Mouse (Mus musculus): ENCODE data around the gene Mcee. TPM values are rescaled to one million over a fixed set of nuclear protein-coding genes. Genes with fewer than 3 reads are reported as not detected.

The Mcee gene
- total RNA-seq, 1 experiment: 14.4 TPM

DNA sequence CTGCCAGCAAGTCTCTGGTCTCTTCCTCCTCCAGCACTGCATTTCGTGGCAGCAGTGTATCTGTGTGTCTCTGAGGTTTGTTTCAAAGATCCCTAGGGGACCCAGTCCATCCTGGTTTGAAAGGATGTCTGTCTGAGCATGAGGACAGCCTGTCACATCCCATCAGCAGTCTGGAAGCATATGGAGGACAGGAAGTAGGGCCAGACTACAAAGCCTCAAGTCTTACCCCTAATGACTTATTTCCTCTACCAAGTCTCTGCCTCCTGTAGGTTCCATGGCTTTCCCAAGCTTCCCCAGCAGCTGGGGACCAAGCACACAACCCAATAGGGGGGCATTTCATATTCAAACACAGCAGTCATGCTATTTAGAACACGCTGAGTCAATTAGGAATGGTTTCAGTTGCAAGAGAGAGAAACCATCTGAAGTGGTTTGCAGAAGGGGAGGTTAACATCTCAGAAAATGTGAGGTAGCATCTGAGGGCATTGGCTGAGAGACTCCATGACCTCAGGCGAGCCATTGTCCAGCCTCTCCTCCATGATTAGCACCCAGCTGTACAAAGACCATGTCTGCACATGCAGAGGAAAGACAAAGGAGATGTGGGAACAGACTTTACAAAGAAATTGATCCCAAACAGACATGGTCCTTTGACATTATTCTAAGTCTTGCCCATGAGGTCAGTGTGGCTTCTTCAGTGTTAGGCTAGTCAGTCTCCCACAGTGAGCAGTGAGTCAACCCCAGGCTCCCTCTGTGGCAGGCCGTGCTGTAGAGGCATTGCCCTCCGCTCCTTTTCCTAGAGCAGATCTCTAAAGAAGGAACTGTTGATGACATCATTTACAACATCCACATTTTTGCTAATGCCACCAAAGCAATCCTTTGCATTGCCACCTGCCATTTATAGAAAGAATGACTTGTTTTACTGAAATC, 47.5 kb downstream of the Mcee start:
- DNase-seq (ENCODE audit: low read depth, low spot score): no peak
- Histone ChIP-seq H3K27ac (ENCODE audit: insufficient read depth, low read depth, low read length, poor library complexity, severe bottlenecking) (no peak overlapping the region), H3K9me3 (ENCODE audit: control insufficient read depth, insufficient read depth, low read depth, low read length) (no peaks in the 10 kb centered on the region), H3K9ac (ENCODE audit: insufficient read depth, low read depth, low read length, poor library complexity, severe bottlenecking) (no peak overlapping the region), H3K4me1 (ENCODE audit: control insufficient read depth in 2 of 2, insufficient read depth in 2 of 2, low read length in 2 of 2, poor library complexity in 1 of 2) (no peaks in the 10 kb centered on the region), H3K36me3 (ENCODE audit: control insufficient read depth, insufficient read depth, low read length, poor library complexity, severe bottlenecking) (no peaks in the 10 kb centered on the region), H3K4me3 (ENCODE audit: insufficient read depth in 1 of 2, low read depth in 1 of 2, low read length in 2 of 2, poor library complexity in 1 of 2, severe bottlenecking in 1 of 2) (no peak overlapping the region)
- TF ChIP-seq ZNF384 (IDR thresholded peaks at IDR 0.05; ENCODE audit: low read depth, low read length): no peak
- TF ChIP-seq HCFC1 (IDR thresholded peaks at IDR 0.05; ENCODE audit: borderline replicate concordance, insufficient read depth, low read length): no peak
- TF ChIP-seq ZC3H11A (IDR thresholded peaks at IDR 0.05; ENCODE audit: borderline replicate concordance, low read depth, low read length): no peak
- TF ChIP-seq MAFK (IDR thresholded peaks at IDR 0.05; ENCODE audit: insufficient read depth, low read depth, low read length): no peak
- TF ChIP-seq CHD2 (IDR thresholded peaks at IDR 0.05; ENCODE audit: low read depth, low read length): no peak
- in situ Hi-C loops (cut with MboI; ENCODE audit: low sequenced_read_pairs in 2 of 2, unreplicated experiment in 2 of 2): loop anchor here in 1 of 2 experiments (25.0 kb wide), 1 partner anchor 297 kb away; no protein-coding TSS in a partner anchor

DNA sequence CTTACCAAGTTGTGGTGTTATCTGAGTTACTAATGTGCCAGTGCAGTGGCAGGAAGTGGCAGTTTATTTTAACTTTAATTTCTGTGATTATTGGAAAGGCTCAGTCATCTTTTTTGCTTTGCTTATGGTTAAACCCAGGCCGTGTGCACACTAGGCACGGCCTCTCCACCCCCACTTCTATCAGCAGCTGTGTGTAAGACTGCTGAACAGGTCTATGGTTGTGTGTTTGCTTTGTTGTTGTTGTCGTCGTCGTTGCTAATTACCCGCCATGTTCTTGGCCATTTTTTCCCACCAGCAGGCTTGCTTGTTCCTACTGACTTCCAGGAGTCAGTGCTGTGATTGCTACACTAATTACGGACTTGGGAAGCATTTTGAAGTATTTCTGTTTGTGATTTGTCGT, 48.1 kb downstream of the Mcee start:
- no peaks in the 10 kb centered on the region for H3K9me3 ChIP-seq (ENCODE audit: control insufficient read depth, insufficient read depth, low read depth, low read length)
- TF ChIP-seq CHD2 (IDR thresholded peaks at IDR 0.05; ENCODE audit: low read depth, low read length) (no peak), HCFC1 (IDR thresholded peaks at IDR 0.05; ENCODE audit: borderline replicate concordance, insufficient read depth, low read length) (no peak), MAFK (IDR thresholded peaks at IDR 0.05; ENCODE audit: insufficient read depth, low read depth, low read length) (no peak), ZNF384 (IDR thresholded peaks at IDR 0.05; ENCODE audit: low read depth, low read length) (no peak), ZC3H11A (IDR thresholded peaks at IDR 0.05; ENCODE audit: borderline replicate concordance, low read depth, low read length) (no peak)
- no peak overlapping the region for H3K4me3 ChIP-seq (ENCODE audit: insufficient read depth in 1 of 2, low read depth in 1 of 2, low read length in 2 of 2, poor library complexity in 1 of 2, severe bottlenecking in 1 of 2)
- no peaks in the 10 kb centered on the region for H3K4me1 ChIP-seq (ENCODE audit: control insufficient read depth in 2 of 2, insufficient read depth in 2 of 2, low read length in 2 of 2, poor library complexity in 1 of 2)
- DNase-seq (ENCODE audit: low read depth, low spot score): no peak
- no peak overlapping the region for H3K27ac ChIP-seq (ENCODE audit: insufficient read depth, low read depth, low read length, poor library complexity, severe bottlenecking)
- in situ Hi-C loops (cut with MboI; ENCODE audit: low sequenced_read_pairs in 2 of 2, unreplicated experiment in 2 of 2): loop anchor here in 1 of 2 experiments (25.0 kb wide), 1 partner anchor 297 kb away; no protein-coding TSS in a partner anchor
- H3K36me3 ChIP-seq (ENCODE audit: control insufficient read depth, insufficient read depth, low read length, poor library complexity, severe bottlenecking): no peaks in the 10 kb centered on the region
- H3K9ac ChIP-seq (ENCODE audit: insufficient read depth, low read depth, low read length, poor library complexity, severe bottlenecking): no peak overlapping the region

GRCm38 (mm10) chr7:64450631-64451030, 58.2 kb downstream of the Mcee start:
- no peak for DNase-seq (ENCODE audit: low read depth, low spot score)
- H3K36me3 ChIP-seq (ENCODE audit: control insufficient read depth, insufficient read depth, low read length, poor library complexity, severe bottlenecking): no peaks in the 10 kb centered on the region
- in situ Hi-C loops (cut with MboI; ENCODE audit: low sequenced_read_pairs in 2 of 2, unreplicated experiment in 2 of 2): no loop called here
- H3K27ac ChIP-seq (ENCODE audit: insufficient read depth, low read depth, low read length, poor library complexity, severe bottlenecking): no peak overlapping the region
- no peaks in the 10 kb centered on the region for H3K9me3 ChIP-seq (ENCODE audit: control insufficient read depth, insufficient read depth, low read depth, low read length)
- H3K4me3 ChIP-seq (ENCODE audit: insufficient read depth in 1 of 2, low read depth in 1 of 2, low read length in 2 of 2, poor library complexity in 1 of 2, severe bottlenecking in 1 of 2): no peak overlapping the region
- no peaks in the 10 kb centered on the region for H3K4me1 ChIP-seq (ENCODE audit: control insufficient read depth in 2 of 2, insufficient read depth in 2 of 2, low read length in 2 of 2, poor library complexity in 1 of 2)
- TF ChIP-seq MAFK (IDR thresholded peaks at IDR 0.05; ENCODE audit: insufficient read depth, low read depth, low read length) (no peak), ZNF384 (IDR thresholded peaks at IDR 0.05; ENCODE audit: low read depth, low read length) (no peak), CHD2 (IDR thresholded peaks at IDR 0.05; ENCODE audit: low read depth, low read length) (no peak), ZC3H11A (IDR thresholded peaks at IDR 0.05; ENCODE audit: borderline replicate concordance, low read depth, low read length) (no peak), HCFC1 (IDR thresholded peaks at IDR 0.05; ENCODE audit: borderline replicate concordance, insufficient read depth, low read length) (no peak)
- no peak overlapping the region for H3K9ac ChIP-seq (ENCODE audit: insufficient read depth, low read depth, low read length, poor library complexity, severe bottlenecking)

DNA sequence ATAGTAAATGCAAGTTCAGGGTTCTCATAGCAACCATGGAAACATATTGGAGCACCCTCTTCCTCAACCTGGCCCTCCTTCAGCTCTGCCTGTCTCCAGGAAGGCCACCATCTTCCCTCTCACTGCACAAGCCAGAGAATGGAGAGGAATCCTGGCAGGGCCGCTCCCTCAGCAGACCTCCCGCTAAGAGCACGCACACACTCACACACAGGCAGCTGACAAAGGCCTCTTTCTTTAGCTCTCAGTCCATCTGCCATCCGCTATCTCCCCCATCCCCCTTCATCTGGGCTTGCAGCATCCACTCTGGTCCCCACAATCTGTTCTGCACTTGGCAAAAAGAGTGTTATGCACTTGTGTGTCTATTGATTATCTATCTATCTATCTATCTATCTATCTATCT, 59.0 kb downstream of the Mcee start:
- Histone ChIP-seq H3K36me3 (ENCODE audit: control insufficient read depth, insufficient read depth, low read length, poor library complexity, severe bottlenecking) (no peaks in the 10 kb centered on the region), H3K9ac (ENCODE audit: insufficient read depth, low read depth, low read length, poor library complexity, severe bottlenecking) (no peak overlapping the region), H3K4me1 (ENCODE audit: control insufficient read depth in 2 of 2, insufficient read depth in 2 of 2, low read length in 2 of 2, poor library complexity in 1 of 2) (no peaks in the 10 kb centered on the region), H3K27ac (ENCODE audit: insufficient read depth, low read depth, low read length, poor library complexity, severe bottlenecking) (no peak overlapping the region), H3K4me3 (ENCODE audit: insufficient read depth in 1 of 2, low read depth in 1 of 2, low read length in 2 of 2, poor library complexity in 1 of 2, severe bottlenecking in 1 of 2) (no peak overlapping the region), H3K9me3 (ENCODE audit: control insufficient read depth, insufficient read depth, low read depth, low read length) (no peaks in the 10 kb centered on the region)
- no peak for TF ChIP-seq ZC3H11A (IDR thresholded peaks at IDR 0.05; ENCODE audit: borderline replicate concordance, low read depth, low read length)
- no peak for TF ChIP-seq MAFK (IDR thresholded peaks at IDR 0.05; ENCODE audit: insufficient read depth, low read depth, low read length)
- TF ChIP-seq ZNF384 (IDR thresholded peaks at IDR 0.05; ENCODE audit: low read depth, low read length): no peak
- TF ChIP-seq CHD2 (IDR thresholded peaks at IDR 0.05; ENCODE audit: low read depth, low read length): no peak
- TF ChIP-seq HCFC1 (IDR thresholded peaks at IDR 0.05; ENCODE audit: borderline replicate concordance, insufficient read depth, low read length): no peak
- no peak for DNase-seq (ENCODE audit: low read depth, low spot score)
- in situ Hi-C loops (cut with MboI; ENCODE audit: low sequenced_read_pairs in 2 of 2, unreplicated experiment in 2 of 2): no loop called here

Measured in ES-E14 (cell line).